Mouse (Mus musculus) C2C12 (cell line): ENCODE measurements around the gene Zfp384. TPM values are rescaled to one million over a fixed set of nuclear protein-coding genes. Genes with fewer than 3 reads are reported as not detected.
A peak's percentile ranks its signal among the peaks of the same experiment; 100 is the strongest.

Experiments used
- H3K27me3 ChIP-seq: one replicate; pipeline ENCODE4 v1.6.1; 2011; ENCODE audit not compliant: control insufficient read depth, insufficient read depth, insufficient read length
- H3K36me3 ChIP-seq: one replicate; pipeline ENCODE4 v1.6.1; 2011; ENCODE audit not compliant: control insufficient read depth, insufficient read depth
- H3K4me3 ChIP-seq: one replicate; pipeline ENCODE4 v1.5.1; 2011; ENCODE audit warnings: mild to moderate bottlenecking, control low read depth; ENCODE audit not compliant: poor library complexity, insufficient read depth, severe bottlenecking
- H3K79me2 ChIP-seq: one replicate; pipeline ENCODE4 v1.6.1; 2011; ENCODE audit not compliant: control insufficient read depth, insufficient read depth
- H3K79me3 ChIP-seq: one replicate; pipeline ENCODE4 v1.6.1; 2011; ENCODE audit warnings: low read depth, control low read depth
- H3ac ChIP-seq: one replicate; pipeline ENCODE3; 2011; ENCODE audit warnings: low read depth; ENCODE audit not compliant: control insufficient read depth, insufficient read length
- CEBPB ChIP-seq: IDR thresholded peaks from one replicate; pipeline ENCODE4 v1.6.1; 2011; ENCODE audit warnings: low read depth, mild to moderate bottlenecking, control low read depth, moderate library complexity
- CTCF ChIP-seq: IDR thresholded peaks from one replicate; pipeline ENCODE4 v1.5.1; 2011; ENCODE audit not compliant: control insufficient read depth, insufficient read depth, insufficient read length
- FOSL1 ChIP-seq: IDR thresholded peaks from one replicate; pipeline ENCODE4 v1.8.0; 2011; ENCODE audit warnings: mild to moderate bottlenecking, low read length; ENCODE audit not compliant: poor library complexity, insufficient read depth, severe bottlenecking
- MAX ChIP-seq: IDR thresholded peaks from one replicate; pipeline ENCODE4 v1.6.1; 2011; ENCODE audit warnings: mild to moderate bottlenecking, control low read depth
- MYOD1 ChIP-seq: IDR thresholded peaks from one replicate; pipeline ENCODE4 v1.6.1; 2011; ENCODE audit warnings: low read depth; ENCODE audit not compliant: control insufficient read depth, insufficient read length
- MYOG ChIP-seq: IDR thresholded peaks from one replicate; pipeline ENCODE4 v1.6.1; 2011; ENCODE audit not compliant: control insufficient read depth, insufficient read length; ENCODE audit errors: extremely low read depth
- USF1 ChIP-seq: IDR thresholded peaks from one replicate; pipeline ENCODE4 v1.6.1; 2011; ENCODE audit warnings: low read depth, mild to moderate bottlenecking, control low read depth, moderate library complexity
- polyA plus RNA-seq: library from polyadenylated mRNA; unstranded; fragments of >200 nt; fragmentation: generic; extraction: Trizol; gene quantifications from one replicate; pipeline ENCODE4 v1.2.1, GENCODE M21; 2012; ENCODE audit warnings: missing spikeins

Gene Zfp384
- polyA plus RNA-seq, 1 experiment: 27.8 TPM

- Histone ChIP-seq H3K79me3 (no peaks in the 10 kb centered on the region), H3ac (no peak overlapping the region), H3K79me2 (peaks cover 11% of the 10 kb centered on the region), H3K36me3 (no peaks in the 10 kb centered on the region), H3K4me3 (no peak overlapping the region), H3K27me3 (no peaks in the 10 kb centered on the region)
- TF ChIP-seq USF1: no peak
- no peak for TF ChIP-seq FOSL1
- no peak for TF ChIP-seq CEBPB
- TF ChIP-seq CTCF: no peak
- no peak for TF ChIP-seq MYOD1
- no peak for TF ChIP-seq MYOG
- no peak for TF ChIP-seq MAX
Measured at GRCm38 (mm10) chr6:125003706-125004105, 5.2 kb upstream of the Zfp384 start.

GRCm38 (mm10) chr6:125005086-125005485 is 3.9 kb upstream of the Zfp384 start:
- H3K36me3 ChIP-seq: no peaks in the 10 kb centered on the region
- H3K4me3 ChIP-seq: no peak overlapping the region
- no peak overlapping the region for H3ac ChIP-seq
- H3K27me3 ChIP-seq: no peaks in the 10 kb centered on the region
- peaks cover 19% of the 10 kb centered on the region for H3K79me2 ChIP-seq
- TF ChIP-seq CTCF (no peak), MAX (no peak), USF1 (no peak), MYOG (no peak), MYOD1 (no peak), CEBPB (no peak), FOSL1 (no peak)
- peaks cover 6% of the 10 kb centered on the region for H3K79me3 ChIP-seq

GRCm38 (mm10) chr6:125008060-125008459 is 885 bp upstream of the Zfp384 start:
- Histone ChIP-seq H3K27me3 (no peaks in the 10 kb centered on the region), H3K79me2 (peaks cover 48% of the 10 kb centered on the region), H3ac (peak overlapping the region; percentile 22), H3K36me3 (peaks cover 23% of the 10 kb centered on the region), H3K4me3 (peak overlapping the region; percentile 46), H3K79me3 (peaks cover 35% of the 10 kb centered on the region)
- TF ChIP-seq FOSL1 (no peak), MYOG (no peak), USF1 (no peak), MAX (no peak), CEBPB (no peak), CTCF (no peak), MYOD1 (no peak)

- peak; percentile 80 for TF ChIP-seq MAX
- TF ChIP-seq FOSL1: no peak
- no peak for TF ChIP-seq USF1
- H3K79me2 ChIP-seq: peaks cover 54% of the 10 kb centered on the region
- H3K4me3 ChIP-seq: peak overlapping the region; percentile 71
- H3K79me3 ChIP-seq: peaks cover 40% of the 10 kb centered on the region
- H3K27me3 ChIP-seq: no peaks in the 10 kb centered on the region
- H3K36me3 ChIP-seq: peaks cover 29% of the 10 kb centered on the region
- H3ac ChIP-seq: peak overlapping the region; percentile 97
Measured at GRCm38 (mm10) chr6:125008586-125009128, 288 bp upstream of the Zfp384 start.

GRCm38 (mm10) chr6:125009181-125010073 is 482 bp downstream of the Zfp384 start:
- Histone ChIP-seq H3K79me2 (peaks cover 62% of the 10 kb centered on the region), H3K36me3 (peaks cover 36% of the 10 kb centered on the region), H3ac (peak overlapping the region; percentile 95), H3K79me3 (peaks cover 43% of the 10 kb centered on the region), H3K4me3 (peak overlapping the region; percentile 71), H3K27me3 (no peaks in the 10 kb centered on the region)
- no peak for TF ChIP-seq USF1
- no peak for TF ChIP-seq CTCF
- TF ChIP-seq CEBPB: no peak
- no peak for TF ChIP-seq MYOD1
- no peak for TF ChIP-seq MAX
- no peak for TF ChIP-seq MYOG
- TF ChIP-seq FOSL1: no peak

- Histone ChIP-seq H3K79me2 (peaks cover 99% of the 10 kb centered on the region), H3K4me3 (no peak overlapping the region), H3K36me3 (peaks cover 80% of the 10 kb centered on the region), H3K27me3 (no peaks in the 10 kb centered on the region), H3ac (no peak overlapping the region), H3K79me3 (peaks cover 38% of the 10 kb centered on the region)
- TF ChIP-seq USF1 (no peak), MAX (no peak)
Measured at GRCm38 (mm10) chr6:125017682-125018081, 8.7 kb downstream of the Zfp384 start.
